Mouse (Mus musculus) thymus, adult 2 months (tissue): ENCODE measurements around the gene Moap1.

Experiments
- CTCF ChIP-seq: fragments of 200-500 bp; IDR thresholded peaks from 2 replicates; pipeline ENCODE4 v1.5.1; 2012; ENCODE audit warnings: mild to moderate bottlenecking, control low read depth, low read length, moderate library complexity, borderline replicate concordance; ENCODE audit not compliant: control insufficient read depth, poor library complexity, insufficient read depth; ENCODE audit errors: extremely low read depth
- POLR2A ChIP-seq: fragments of 200-500 bp; IDR thresholded peaks from 2 replicates; pipeline ENCODE4 v1.6.1; 2012; ENCODE audit warnings: mild to moderate bottlenecking, low read length, control low read depth, moderate library complexity; ENCODE audit not compliant: control insufficient read depth, poor library complexity, insufficient read depth; ENCODE audit errors: extremely low read depth

DNA sequence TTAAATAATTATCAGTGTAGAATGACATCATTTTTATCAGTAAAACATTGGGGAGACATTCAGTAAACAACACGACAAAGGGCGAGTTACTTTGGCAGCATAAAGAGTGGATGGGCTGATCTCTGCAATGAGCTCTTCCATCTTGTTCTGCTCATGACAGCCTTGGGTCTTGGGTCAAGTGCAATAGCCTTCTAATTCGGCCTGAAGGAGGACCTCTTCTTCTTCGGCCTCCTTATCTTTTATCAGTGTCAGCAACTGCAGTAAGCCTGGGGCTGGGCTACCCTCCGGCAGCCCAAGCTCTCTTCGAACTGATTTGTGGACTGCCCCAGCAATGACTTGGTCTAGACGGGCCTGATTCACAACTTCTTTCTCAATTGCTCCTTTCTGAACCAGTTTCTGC, 1.4 kb downstream of the Moap1 start:
- TF ChIP-seq POLR2A (no peak), CTCF (no peak)
